Mouse (Mus musculus) embryo, embryonic 11 days (tissue): Measurements from ENCODE around the gene Myl3.

Source experiments
- DNase-seq: peaks from one replicate; pipeline ENCODE4 v3.0.0-alpha.2; 2015

Myl3 gene

DNA sequence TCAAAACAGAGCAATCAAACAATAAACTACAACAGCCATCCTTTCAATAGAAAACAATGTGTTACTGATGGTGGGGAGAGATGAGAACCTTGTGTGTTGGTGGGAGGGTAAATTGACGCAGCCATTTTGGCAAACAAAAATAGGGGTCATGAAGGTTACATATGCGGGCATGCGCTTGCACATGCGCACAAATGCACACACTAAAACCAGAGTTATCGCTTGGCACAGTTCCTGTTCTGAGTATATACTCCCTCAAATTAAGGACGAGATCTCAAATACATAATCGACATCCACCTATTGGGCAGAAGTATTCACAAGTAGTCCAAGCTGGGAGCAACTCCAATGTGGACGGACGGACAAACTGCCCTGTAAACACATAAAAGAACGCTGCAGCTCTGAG lies 30.7 kb downstream of the Myl3 start:
- DNase-seq: no peak

DNA sequence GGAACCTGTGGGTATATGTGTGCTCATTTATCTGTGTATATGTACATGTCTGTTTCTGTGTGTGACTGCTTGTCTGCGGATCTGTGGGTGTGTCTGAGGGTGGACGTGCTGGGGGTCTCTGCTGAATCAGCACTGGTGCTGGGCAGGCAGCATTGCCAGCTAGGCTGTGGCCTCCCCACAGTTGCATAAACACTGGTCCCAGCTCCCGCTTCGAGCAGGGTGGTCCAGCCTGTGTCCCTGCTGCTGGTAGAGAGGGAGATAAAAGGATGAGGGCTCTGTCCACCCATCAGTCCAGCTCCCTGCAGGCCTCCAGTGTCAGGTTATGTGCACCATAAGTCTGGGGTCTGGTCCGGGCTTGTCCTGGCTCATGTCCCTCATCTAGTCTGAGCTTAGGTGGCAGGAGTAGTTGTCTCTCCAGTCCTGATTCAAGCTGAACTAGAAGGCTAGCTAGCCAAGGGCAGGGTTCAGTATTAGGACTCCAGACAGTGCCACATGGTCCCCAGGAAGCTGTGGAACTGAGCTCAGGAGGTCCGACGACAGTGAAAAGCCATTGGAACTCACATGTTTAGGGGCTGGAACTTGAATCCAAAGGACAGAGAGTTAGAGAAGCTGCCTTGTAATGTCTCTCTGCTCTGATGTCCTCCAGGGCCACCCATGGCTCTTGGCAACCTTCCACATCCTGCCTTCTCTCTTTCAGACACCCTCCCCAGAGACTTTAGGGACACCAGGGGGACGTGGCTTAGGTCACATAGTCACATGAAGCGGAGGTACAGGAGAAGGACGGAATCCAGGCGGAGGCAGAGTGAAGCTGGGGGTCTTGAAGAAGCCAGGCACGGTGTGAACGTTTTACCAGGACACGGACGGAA lies 33.0 kb downstream of the Myl3 start:
- no peak for DNase-seq

DNA sequence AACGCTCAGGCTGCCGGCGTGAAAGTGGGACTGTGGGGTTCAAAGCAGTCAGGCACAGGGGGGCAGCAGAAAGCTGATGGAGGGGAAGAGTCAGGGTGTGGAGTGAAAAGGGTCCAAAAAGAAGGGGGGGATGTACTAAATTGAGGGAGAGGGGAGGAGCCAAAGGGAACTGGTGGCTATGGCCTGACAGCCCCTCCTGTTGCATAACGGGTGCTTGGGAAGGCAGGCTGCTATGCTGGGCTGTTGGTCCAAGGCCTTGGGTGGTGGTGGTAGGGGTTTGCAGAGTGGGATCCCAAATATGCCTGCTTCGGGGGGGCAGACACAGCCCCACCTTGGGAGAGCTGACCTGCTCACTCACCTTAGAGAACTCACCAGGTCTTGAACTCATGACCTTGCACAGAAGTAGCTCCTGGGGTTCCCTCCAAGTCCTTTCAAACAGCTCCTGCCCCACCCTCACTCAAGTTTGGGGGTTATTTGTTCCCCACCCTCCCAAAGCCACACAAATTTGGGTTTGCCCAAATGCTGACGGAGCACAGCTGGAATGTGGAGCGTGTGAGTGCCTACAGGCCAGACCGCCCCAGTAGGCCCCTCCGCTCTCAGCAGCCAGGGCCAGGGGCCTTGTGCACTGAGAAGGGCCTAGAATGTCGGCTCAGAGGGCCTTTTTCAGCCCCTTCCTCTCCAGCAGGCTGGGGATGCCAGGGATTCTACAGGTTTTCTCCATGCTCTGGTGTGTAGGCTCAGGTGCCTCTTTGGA lies 33.8 kb downstream of the Myl3 start:
- no peak for DNase-seq

DNA sequence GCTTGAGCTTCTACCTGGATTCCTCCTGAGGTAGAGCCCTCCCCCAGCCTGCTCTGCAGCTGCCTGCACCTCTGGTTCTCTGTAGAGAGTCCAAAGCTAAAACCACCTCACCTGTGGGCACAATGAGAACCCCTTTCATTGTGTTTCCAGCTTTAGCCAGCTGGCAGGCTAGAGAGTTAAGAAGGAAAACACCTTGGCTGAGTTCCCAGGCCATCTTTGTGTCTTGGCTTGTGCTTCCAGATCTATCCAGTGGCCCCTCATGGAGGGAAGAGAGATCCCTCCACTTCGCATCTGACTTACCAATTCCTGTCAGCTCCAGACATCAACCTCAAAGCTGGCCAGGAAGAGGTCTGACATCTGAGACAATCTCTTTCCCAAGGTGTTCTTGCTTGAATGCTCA lies 36.4 kb downstream of the Myl3 start:
- DNase-seq: no peak

DNA sequence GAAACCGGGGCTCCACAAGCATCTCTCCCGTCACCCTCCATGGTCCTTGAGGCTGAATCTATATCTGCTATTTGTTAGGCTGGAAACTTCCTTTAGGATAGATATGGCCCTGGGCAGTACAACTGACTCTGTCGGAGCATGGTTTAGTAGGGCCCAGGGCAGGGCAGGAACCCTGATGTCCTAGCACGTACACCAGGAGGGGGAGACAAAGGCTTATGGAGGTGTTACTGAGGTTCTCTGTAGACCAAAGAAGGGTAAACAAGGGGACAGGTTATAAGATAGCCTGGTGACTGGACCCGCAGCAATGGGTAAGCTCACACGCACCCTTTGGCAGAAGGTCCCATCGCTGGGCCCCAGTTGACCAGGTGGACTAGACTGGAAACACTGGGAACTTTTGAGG lies 36.9 kb downstream of the Myl3 start:
- no peak for DNase-seq

DNA sequence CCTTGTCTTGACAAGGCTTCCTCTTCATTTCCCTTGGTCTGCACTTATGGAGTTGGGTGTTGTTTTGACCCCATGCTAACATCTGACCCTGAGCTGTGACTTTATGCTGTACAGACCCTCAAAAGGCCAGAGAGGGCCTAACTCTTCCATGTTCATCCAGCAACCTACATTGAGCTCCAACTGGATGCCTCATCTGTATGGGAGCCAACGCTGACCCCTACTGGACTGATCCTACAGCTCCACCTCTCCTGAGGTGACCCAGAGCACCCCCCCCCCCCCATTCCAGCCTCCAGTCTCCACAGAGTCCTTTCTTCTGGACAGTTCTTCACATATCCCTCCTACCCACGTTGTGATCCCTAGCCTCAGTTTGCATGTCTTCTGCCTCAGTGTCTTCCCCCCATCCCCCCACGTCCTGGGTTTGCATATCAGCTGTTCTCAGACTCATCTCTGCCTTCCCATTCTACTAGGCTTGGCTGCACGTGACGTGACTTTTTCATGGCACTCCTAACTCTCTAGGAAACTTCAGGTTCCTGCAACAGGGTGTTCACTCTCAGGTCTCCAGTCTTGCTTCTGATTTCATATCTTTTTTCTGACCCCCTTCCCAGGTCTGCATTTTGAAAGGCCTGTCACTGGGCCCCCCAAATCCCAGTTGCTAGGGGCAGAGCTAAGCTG lies 37.7 kb downstream of the Myl3 start:
- DNase-seq: peak; percentile 52

DNA sequence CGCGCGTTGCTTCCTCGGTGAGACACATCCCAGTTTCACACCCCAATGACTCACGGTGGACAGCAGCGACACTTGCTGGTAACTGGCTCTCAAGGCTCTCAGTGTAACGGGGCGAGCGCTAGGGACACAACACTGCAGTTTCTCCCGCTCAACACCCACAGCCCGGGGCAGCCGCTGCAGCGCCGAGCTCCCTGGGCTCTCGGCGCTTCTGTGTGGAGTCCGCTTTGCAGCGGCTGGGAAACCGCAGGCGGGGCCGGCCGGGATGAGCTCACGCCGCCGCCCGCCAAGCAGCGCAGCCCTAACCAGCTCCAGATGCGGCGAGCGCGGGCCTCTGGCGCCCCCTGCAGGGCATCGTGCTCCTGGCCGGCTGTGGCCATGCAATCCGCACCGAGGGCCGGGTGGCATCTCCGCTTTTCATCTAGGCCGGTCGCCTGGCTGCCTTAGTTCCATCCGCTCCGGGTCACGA lies 39.6 kb downstream of the Myl3 start:
- DNase-seq: peak; percentile 95

DNA sequence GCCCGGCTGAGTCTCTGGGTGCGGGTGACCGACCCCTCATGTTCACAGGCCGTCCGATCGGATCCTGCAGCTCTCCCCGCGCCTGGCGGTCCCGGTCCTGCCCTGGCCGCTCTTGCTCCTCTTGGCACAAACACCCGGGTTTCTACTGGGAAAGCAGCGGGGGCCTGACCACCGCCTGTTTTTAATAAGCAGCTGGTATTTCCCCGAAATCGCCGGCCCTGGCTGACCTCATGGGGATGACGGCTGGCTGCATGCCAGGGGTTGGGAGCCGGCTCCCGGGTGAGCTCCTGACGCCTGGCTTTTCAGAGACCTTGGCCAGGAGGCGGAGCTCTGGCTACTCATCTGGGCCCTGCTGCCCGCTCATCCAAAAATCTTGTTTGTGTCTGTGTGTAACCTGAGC lies 40.1 kb downstream of the Myl3 start:
- DNase-seq: peak; percentile 88

DNA sequence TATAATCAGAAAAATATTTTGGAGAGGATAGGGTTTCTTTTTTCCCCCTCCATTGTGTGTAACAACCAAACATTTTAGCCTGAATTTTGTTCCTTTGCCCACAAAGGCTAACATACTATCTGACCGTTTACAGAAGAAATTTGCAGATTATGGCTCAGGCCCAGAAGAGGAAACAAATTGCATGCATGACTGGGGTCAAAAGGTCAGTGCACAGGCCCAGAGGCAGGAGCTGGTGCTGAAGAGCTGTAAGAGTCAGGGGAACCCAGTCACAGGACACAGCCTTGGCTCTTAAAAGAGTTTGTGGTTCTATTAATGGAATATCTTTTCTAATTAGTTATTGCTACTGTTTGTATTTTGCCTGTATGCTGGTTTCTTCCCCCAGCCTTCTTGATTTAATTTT lies 42.0 kb downstream of the Myl3 start:
- DNase-seq: peak; percentile 43

DNA sequence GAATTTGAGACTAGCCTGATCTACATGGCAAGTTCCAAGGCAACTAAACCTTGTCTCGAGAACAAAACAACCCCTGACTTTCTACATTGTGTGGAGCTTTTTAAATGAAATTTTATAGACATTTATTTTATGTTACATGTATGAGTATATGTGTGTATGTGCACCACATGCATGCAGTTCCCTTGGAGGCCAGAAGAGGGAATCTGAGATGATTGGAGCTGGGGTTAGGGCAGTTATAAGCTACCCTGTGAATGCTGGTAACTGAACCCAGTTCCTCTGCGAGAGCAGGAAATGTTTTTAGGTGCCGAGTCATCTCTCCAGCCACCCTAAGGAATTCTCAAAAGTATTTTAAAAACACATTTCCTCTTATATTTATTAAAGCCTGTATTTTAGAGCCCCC lies 46.5 kb downstream of the Myl3 start:
- DNase-seq: no peak

DNA sequence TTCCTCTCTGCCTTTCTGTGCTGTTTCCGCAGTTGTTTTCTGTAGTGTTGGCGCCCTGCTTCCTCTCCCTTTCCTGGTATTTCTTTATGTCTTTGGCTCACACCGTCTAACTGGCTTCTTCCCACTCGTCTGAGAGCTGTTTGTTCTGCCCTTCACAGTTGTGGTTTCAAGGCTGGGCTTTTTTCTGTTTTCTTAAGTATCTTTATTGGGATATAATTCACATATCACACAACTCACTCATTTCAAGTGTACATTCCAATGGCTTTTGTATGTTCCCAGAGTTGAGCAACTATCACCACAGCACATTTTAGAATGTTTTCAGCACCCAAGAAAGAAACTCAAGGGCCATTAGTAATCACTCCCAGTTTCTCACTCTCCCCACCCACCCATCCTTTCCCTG lies 48.8 kb downstream of the Myl3 start:
- DNase-seq: no peak

DNA sequence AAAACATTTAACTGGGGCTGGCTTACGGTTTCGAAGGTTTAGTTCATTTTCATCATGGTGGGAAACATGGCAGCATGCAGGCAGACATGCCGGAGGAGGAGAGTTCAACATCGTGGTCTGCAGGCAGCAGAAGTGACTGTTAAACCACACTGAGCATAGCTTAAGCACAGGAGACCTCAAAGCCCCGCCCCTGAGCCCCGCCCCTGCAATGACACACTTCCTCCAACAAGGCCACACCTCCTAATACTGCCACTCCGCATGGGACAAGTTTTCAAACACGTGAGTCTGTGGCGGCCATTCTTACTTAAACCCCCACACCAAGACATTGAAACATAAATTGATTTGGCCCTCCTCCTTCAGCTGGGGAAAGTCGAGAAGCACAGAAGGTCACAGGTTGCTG lies 55.4 kb downstream of the Myl3 start:
- DNase-seq: no peak

DNA sequence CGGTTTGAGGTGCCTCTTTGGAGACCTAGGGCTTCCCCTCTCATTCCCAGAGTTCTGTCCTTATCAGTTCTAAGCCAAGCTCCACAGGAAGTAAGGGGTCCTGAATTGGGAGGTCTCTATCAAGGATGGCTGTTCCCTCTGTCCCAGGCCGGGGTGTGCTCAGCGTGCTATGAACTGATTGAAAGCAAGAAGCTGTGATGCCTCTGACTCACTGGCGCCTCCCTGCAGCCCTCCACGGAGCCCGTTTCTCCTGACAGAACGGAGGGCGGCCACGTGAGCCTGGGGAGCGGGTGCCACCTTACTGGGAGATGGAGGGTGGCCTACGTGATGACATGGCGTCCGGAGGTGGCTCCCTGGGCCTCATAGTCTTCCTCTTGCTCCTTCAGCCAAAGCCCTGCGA lies 56.2 kb downstream of the Myl3 start, which contains the start of gene Prss42:
Gene Prss42, plus strand, starts transcription at position 301 of the 400 bp plus-strand sequence.
- DNase-seq: no peak

DNA sequence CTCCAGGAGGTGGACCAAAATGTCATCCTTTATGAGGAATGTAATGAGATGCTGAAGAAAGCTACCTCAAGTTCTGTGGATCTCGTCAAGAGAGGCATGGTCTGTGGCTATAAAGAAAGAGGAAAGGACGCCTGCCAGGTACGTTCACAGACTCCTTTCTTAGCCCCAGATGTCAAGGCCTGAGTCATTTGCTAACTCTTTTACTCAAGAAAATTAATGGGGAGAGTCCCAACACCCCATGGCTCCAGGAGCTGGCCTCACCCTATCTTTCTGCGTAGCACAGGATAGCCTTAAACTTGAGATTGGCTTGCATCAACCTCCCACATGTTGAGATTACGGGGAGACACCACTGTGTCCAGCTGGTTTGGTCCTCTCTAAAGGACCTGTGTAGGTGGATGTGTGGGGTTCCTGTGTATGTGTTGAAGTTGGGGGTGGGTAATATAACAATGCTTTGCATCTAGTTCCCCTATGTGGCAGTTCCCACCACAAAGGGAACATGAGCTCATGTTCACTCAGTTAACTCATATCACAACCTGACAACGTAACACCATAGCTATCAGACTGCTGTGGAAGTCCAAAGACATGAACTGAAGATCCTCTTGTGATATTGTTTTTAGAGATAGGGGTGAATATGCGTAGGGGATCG lies 59.3 kb downstream of the Myl3 start:
- DNase-seq: no peak

DNA sequence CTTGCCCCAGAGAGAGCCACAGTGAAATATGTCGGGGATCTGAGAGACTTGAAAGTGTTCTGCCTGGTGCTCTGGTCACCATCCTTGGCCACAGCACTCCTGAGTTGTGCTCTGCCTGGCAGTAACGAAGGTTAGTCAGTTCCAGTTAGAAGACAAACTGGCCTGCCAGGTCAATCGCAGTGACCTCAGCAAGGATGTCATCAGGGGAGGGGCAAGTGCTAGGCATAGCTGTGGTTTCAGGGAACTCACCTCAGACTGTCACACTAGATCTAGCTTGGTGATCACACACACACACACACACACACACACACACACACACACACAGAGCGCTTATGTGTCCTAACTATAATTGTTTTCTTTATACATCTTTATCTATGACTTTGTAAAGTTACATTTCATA lies 61.6 kb downstream of the Myl3 start:
- DNase-seq: no peak

DNA sequence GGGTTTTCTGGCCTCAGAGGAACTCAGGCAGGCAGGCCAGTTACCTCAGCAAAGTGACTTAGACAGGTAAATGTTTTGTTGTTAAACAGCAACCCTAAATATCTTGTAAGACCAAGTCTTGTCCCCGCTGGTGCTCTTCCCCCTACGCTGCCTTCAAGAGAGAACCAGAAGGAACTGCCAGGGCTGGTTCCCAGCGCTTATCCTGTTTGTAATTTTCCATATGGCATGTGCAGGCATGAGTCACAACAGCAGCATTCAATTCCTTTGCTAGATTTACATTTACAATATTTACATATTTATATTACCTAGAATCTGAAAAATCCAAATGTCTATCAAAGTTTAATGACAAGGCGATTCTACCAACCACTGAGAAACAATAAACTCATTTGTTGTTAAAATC lies 68.4 kb downstream of the Myl3 start:
- DNase-seq: no peak

DNA sequence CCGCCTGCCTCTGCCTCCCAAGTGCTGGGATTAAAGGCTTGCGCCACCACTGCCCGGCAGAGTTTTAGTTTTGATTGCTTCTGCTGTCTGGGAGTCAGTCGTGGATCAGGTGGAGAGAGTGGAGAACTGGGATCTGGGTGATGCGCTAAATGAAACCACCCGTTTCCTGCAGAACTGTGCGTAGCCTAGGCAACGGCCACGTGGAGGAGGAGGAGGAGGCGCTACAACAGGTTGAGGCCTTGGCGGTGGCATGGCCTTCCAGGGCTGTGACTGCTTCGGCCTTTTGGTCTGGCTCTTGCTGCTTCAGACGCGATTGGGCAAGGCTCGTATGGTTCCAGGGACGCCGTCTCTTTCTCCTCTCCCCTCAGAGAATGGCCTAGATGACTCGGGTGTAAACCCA lies 72.1 kb downstream of the Myl3 start, which contains the start of gene Prss44:
Gene Prss44, plus strand, starts transcription at position 206 of the 400 bp plus-strand sequence.
- DNase-seq: no peak
